Mouse (Mus musculus): ENCODE measurements around the gene Ankrd6.

- TF ChIP-seq CTCF (IDR thresholded peaks at IDR 0.05; ENCODE audit: control insufficient read depth, insufficient read depth, insufficient read length): no peak
- no peak for TF ChIP-seq MAX (IDR thresholded peaks at IDR 0.05)
- TF ChIP-seq USF1 (IDR thresholded peaks at IDR 0.05; ENCODE audit: low read depth): no peak
- no peak for TF ChIP-seq MYOG (IDR thresholded peaks at IDR 0.05; ENCODE audit: control insufficient read depth, extremely low read depth, insufficient read length)
- TF ChIP-seq CEBPB (IDR thresholded peaks at IDR 0.05; ENCODE audit: low read depth): no peak
- no peak for TF ChIP-seq FOSL1 (IDR thresholded peaks at IDR 0.05; ENCODE audit: insufficient read depth, low read length, poor library complexity, severe bottlenecking)
- TF ChIP-seq MYOD1 (IDR thresholded peaks at IDR 0.05; ENCODE audit: control insufficient read depth, insufficient read length, low read depth): no peak
Measured at GRCm38 (mm10) chr4:32984242-32984641, 33.6 kb upstream of the Ankrd6 start.
